Mouse (Mus musculus): ENCODE results near the gene Rab3d. TPM values are rescaled to one million over a fixed set of nuclear protein-coding genes. Genes with fewer than 3 reads are reported as not detected.

Gene Rab3d
- polyA plus RNA-seq, 1 experiment from 2014 or later, result 5.2 TPM

GRCm38 (mm10) chr9:21948790-21949189 lies 30.8 kb upstream of the Rab3d start:
- Histone ChIP-seq H3K4me3 (ENCODE audit: low read depth, low read length) (no peak overlapping the region), H3K27me3 (ENCODE audit: control insufficient read depth, insufficient read depth, low read length) (peaks cover 11% of the 10 kb centered on the region), H3K36me3 (ENCODE audit: control insufficient read depth, insufficient read depth, low read length) (no peaks in the 10 kb centered on the region), H3K9me3 (ENCODE audit: control insufficient read depth, low read length) (no peaks in the 10 kb centered on the region), H3K27ac (replicated peaks; ENCODE audit: low read depth, low read length) (no peak overlapping the region), H3K4me1 (ENCODE audit: control insufficient read depth, insufficient read depth, low read length) (0 out of 2 replicates have a peak, but pooled peaks cover 5% of the 10 kb centered on the region), H3K9ac (ENCODE audit: low read length) (no peak overlapping the region), H3K4me2 (ENCODE audit: low read depth, severe bottlenecking) (no peak overlapping the region)
- WGBS, result 71% methylated on average over 6 of the region's 6 CpGs
- ATAC-seq (ENCODE audit: insufficient number of reproducible peaks, low FRiP score, low TSS enrichment, low read depth) (no peak), DNase-seq (ENCODE audit: low spot score) (no peak)

- H3K27ac ChIP-seq (replicated peaks; ENCODE audit: low read depth, low read length), result no peak overlapping the region
- H3K4me3 ChIP-seq (ENCODE audit: low read depth, low read length), result no peak overlapping the region
- H3K4me2 ChIP-seq (ENCODE audit: low read depth, severe bottlenecking), result no peak overlapping the region
- DNase-seq (ENCODE audit: low spot score) (no peak), ATAC-seq (ENCODE audit: insufficient number of reproducible peaks, low FRiP score, low TSS enrichment, low read depth) (no peak)
- 0 out of 2 replicates have a peak, but pooled peaks cover 5% of the 10 kb centered on the region for H3K4me1 ChIP-seq (ENCODE audit: control insufficient read depth, insufficient read depth, low read length)
- WGBS, result 45% methylated on average over 8 of the region's 8 CpGs
- H3K9ac ChIP-seq (ENCODE audit: low read length), result no peak overlapping the region
- H3K27me3 ChIP-seq (ENCODE audit: control insufficient read depth, insufficient read depth, low read length), result peaks cover 14% of the 10 kb centered on the region
- no peaks in the 10 kb centered on the region for H3K9me3 ChIP-seq (ENCODE audit: control insufficient read depth, low read length)
- H3K36me3 ChIP-seq (ENCODE audit: control insufficient read depth, insufficient read depth, low read length), result no peaks in the 10 kb centered on the region
Observed at GRCm38 (mm10) chr9:21948146-21948545, 30.2 kb upstream of the Rab3d start.

GRCm38 (mm10) chr9:21947540-21948130 lies 29.6 kb upstream of the Rab3d start:
- no peak overlapping the region for H3K4me3 ChIP-seq (ENCODE audit: low read depth, low read length)
- H3K9me3 ChIP-seq (ENCODE audit: control insufficient read depth, low read length), result no peaks in the 10 kb centered on the region
- DNase-seq (ENCODE audit: low spot score), result no peak
- H3K27ac ChIP-seq (replicated peaks; ENCODE audit: low read depth, low read length), result no peak overlapping the region
- no peaks in the 10 kb centered on the region for H3K36me3 ChIP-seq (ENCODE audit: control insufficient read depth, insufficient read depth, low read length)
- WGBS, result 3% methylated on average over 24 of the region's 28 CpGs
- ATAC-seq (ENCODE audit: insufficient number of reproducible peaks, low FRiP score, low TSS enrichment, low read depth), result no peak
- peaks cover 14% of the 10 kb centered on the region for H3K27me3 ChIP-seq (ENCODE audit: control insufficient read depth, insufficient read depth, low read length)
- H3K9ac ChIP-seq (ENCODE audit: low read length), result no peak overlapping the region
- peak overlapping the region; percentile 22 for H3K4me2 ChIP-seq (ENCODE audit: low read depth, severe bottlenecking)
- 0 out of 2 replicates have a peak, but pooled peaks cover 5% of the 10 kb centered on the region for H3K4me1 ChIP-seq (ENCODE audit: control insufficient read depth, insufficient read depth, low read length)

GRCm38 (mm10) chr9:21944267-21944666 lies 26.3 kb upstream of the Rab3d start:
- Histone ChIP-seq H3K9ac (ENCODE audit: low read length) (no peak overlapping the region), H3K27ac (replicated peaks; ENCODE audit: low read depth, low read length) (no peak overlapping the region), H3K4me1 (ENCODE audit: control insufficient read depth, insufficient read depth, low read length) (0 out of 2 replicates have a peak, but pooled peaks cover 5% of the 10 kb centered on the region), H3K9me3 (ENCODE audit: control insufficient read depth, low read length) (no peaks in the 10 kb centered on the region), H3K27me3 (ENCODE audit: control insufficient read depth, insufficient read depth, low read length) (peaks cover 14% of the 10 kb centered on the region), H3K4me2 (ENCODE audit: low read depth, severe bottlenecking) (no peak overlapping the region), H3K36me3 (ENCODE audit: control insufficient read depth, insufficient read depth, low read length) (no peaks in the 10 kb centered on the region), H3K4me3 (ENCODE audit: low read depth, low read length) (no peak overlapping the region)
- ATAC-seq (ENCODE audit: insufficient number of reproducible peaks, low FRiP score, low TSS enrichment, low read depth), result no peak
- peak; percentile 54 for DNase-seq (ENCODE audit: low spot score)
- 13% methylated on average over 23 of the region's 23 CpGs for WGBS

- Histone ChIP-seq H3K36me3 (ENCODE audit: control insufficient read depth, insufficient read depth, low read length) (no peaks in the 10 kb centered on the region), H3K27me3 (ENCODE audit: control insufficient read depth, insufficient read depth, low read length) (peaks cover 14% of the 10 kb centered on the region), H3K4me1 (ENCODE audit: control insufficient read depth, insufficient read depth, low read length) (0 out of 2 replicates have a peak, but pooled peaks cover 5% of the 10 kb centered on the region), H3K4me2 (ENCODE audit: low read depth, severe bottlenecking) (no peak overlapping the region), H3K9ac (ENCODE audit: low read length) (no peak overlapping the region), H3K4me3 (ENCODE audit: low read depth, low read length) (no peak overlapping the region), H3K9me3 (ENCODE audit: control insufficient read depth, low read length) (no peaks in the 10 kb centered on the region), H3K27ac (replicated peaks; ENCODE audit: low read depth, low read length) (no peak overlapping the region)
- DNase-seq (ENCODE audit: low spot score), result no peak
- no peak for ATAC-seq (ENCODE audit: insufficient number of reproducible peaks, low FRiP score, low TSS enrichment, low read depth)
- WGBS, result 43% methylated on average over 12 of the region's 12 CpGs
Observed at GRCm38 (mm10) chr9:21943638-21944037, 25.6 kb upstream of the Rab3d start.

GRCm38 (mm10) chr9:21943046-21943445 lies 25.1 kb upstream of the Rab3d start:
- 74% methylated on average over 11 of the region's 12 CpGs for WGBS
- no peak for DNase-seq (ENCODE audit: low spot score)
- no peak overlapping the region for H3K4me3 ChIP-seq (ENCODE audit: low read depth, low read length)

GRCm38 (mm10) chr9:21938234-21938855 lies 20.4 kb upstream of the Rab3d start:
- Histone ChIP-seq H3K36me3 (ENCODE audit: control insufficient read depth, insufficient read depth, low read length) (no peaks in the 10 kb centered on the region), H3K4me1 (ENCODE audit: control insufficient read depth, insufficient read depth, low read length) (no peaks in the 10 kb centered on the region), H3K9me3 (ENCODE audit: control insufficient read depth, low read length) (no peaks in the 10 kb centered on the region), H3K4me2 (ENCODE audit: low read depth, severe bottlenecking) (no peak overlapping the region), H3K9ac (ENCODE audit: low read length) (no peak overlapping the region), H3K27ac (replicated peaks; ENCODE audit: low read depth, low read length) (no peak overlapping the region), H3K4me3 (ENCODE audit: low read depth, low read length) (no peak overlapping the region), H3K27me3 (ENCODE audit: control insufficient read depth, insufficient read depth, low read length) (no peaks in the 10 kb centered on the region)
- no peak for ATAC-seq (ENCODE audit: insufficient number of reproducible peaks, low FRiP score, low TSS enrichment, low read depth)
- no peak for DNase-seq (ENCODE audit: low spot score)
- WGBS, result 80% methylated on average over 4 of the region's 4 CpGs

More at GRCm38 (mm10) chr9:21943046-21943445, 25.1 kb upstream of the Rab3d start:
- Histone ChIP-seq H3K27ac (replicated peaks; ENCODE audit: low read depth, low read length) (no peak overlapping the region), H3K9me3 (ENCODE audit: control insufficient read depth, low read length) (no peaks in the 10 kb centered on the region), H3K4me2 (ENCODE audit: low read depth, severe bottlenecking) (no peak overlapping the region), H3K4me1 (ENCODE audit: control insufficient read depth, insufficient read depth, low read length) (0 out of 2 replicates have a peak, but pooled peaks cover 5% of the 10 kb centered on the region), H3K36me3 (ENCODE audit: control insufficient read depth, insufficient read depth, low read length) (no peaks in the 10 kb centered on the region), H3K27me3 (ENCODE audit: control insufficient read depth, insufficient read depth, low read length) (peaks cover 9% of the 10 kb centered on the region), H3K9ac (ENCODE audit: low read length) (no peak overlapping the region)
- ATAC-seq (ENCODE audit: insufficient number of reproducible peaks, low FRiP score, low TSS enrichment, low read depth), result no peak

GRCm38 (mm10) chr9:21937711-21938175 lies 19.8 kb upstream of the Rab3d start:
- H3K9me3 ChIP-seq (ENCODE audit: control insufficient read depth, low read length), result no peaks in the 10 kb centered on the region
- H3K36me3 ChIP-seq (ENCODE audit: control insufficient read depth, insufficient read depth, low read length), result no peaks in the 10 kb centered on the region
- no peak overlapping the region for H3K4me3 ChIP-seq (ENCODE audit: low read depth, low read length)
- no peak overlapping the region for H3K27ac ChIP-seq (replicated peaks; ENCODE audit: low read depth, low read length)
- 89% methylated on average over 4 of the region's 4 CpGs for WGBS
- H3K9ac ChIP-seq (ENCODE audit: low read length), result 0 out of 2 replicates have a peak overlapping the region, but pooled peaks have one; percentile 30
- H3K27me3 ChIP-seq (ENCODE audit: control insufficient read depth, insufficient read depth, low read length), result no peaks in the 10 kb centered on the region
- DNase-seq (ENCODE audit: low spot score) (no peak), ATAC-seq (ENCODE audit: insufficient number of reproducible peaks, low FRiP score, low TSS enrichment, low read depth) (no peak)
- 0 out of 2 replicates have a peak overlapping the region, but pooled peaks have one; percentile 10 for H3K4me2 ChIP-seq (ENCODE audit: low read depth, severe bottlenecking)
- H3K4me1 ChIP-seq (ENCODE audit: control insufficient read depth, insufficient read depth, low read length), result no peaks in the 10 kb centered on the region
